Mouse (Mus musculus): ENCODE results near the gene Pacrg. TPM values are rescaled to one million over a fixed set of nuclear protein-coding genes. Genes with fewer than 3 reads are reported as not detected.

The Pacrg gene
- total and polyA plus RNA-seq, 3 experiments = not detected

GRCm38 (mm10) chr17:10483945-10484546, 356.1 kb downstream of the Pacrg start:
- H3K36me3 ChIP-seq (replicated peaks in 1 of 2; ENCODE audit: control insufficient read depth in 1 of 2, insufficient read depth in 1 of 2, low read length in 1 of 2) = no peaks in the 10 kb centered on the region
- H3K27me3 ChIP-seq (replicated peaks) = no peaks in the 10 kb centered on the region
- no peaks in the 10 kb centered on the region for H3K9me3 ChIP-seq (replicated peaks; ENCODE audit: low read length)
- no peaks in the 10 kb centered on the region for H3K79me2 ChIP-seq (replicated peaks; ENCODE audit: control insufficient read depth, extremely low read depth, insufficient read depth, poor library complexity, severe bottlenecking)
- TF ChIP-seq GABPA (IDR thresholded peaks at IDR 0.05; ENCODE audit: insufficient replicate concordance, low read depth, low read length) (no peak), ZKSCAN1 (IDR thresholded peaks at IDR 0.05; ENCODE audit: borderline replicate concordance, low read depth, low read length) (no peak), RAD21 (IDR thresholded peaks at IDR 0.05; ENCODE audit: low read depth, low read length) (no peak), SIN3A (IDR thresholded peaks at IDR 0.05; ENCODE audit: low read length) (no peak), ETS1 (conservative IDR thresholded peaks at IDR 0.05; ENCODE audit: low read depth, low read length) (no peak)
- H3K4me1 ChIP-seq (ENCODE audit: control insufficient read depth in 1 of 2, insufficient read depth in 2 of 2) = 0 out of 4 replicates have a peak, but pooled peaks cover 0 to 3% of the 10 kb centered on the region in 2 experiments
- in situ Hi-C loops (cut with MboI; ENCODE audit: low pct_ligation_motif_present, low pct_unique_long_range_greater_than_20kb, low sequenced_read_pairs) = no loop called here
- no peak for DNase-seq (ENCODE audit: extremely low read depth)
- no peak overlapping the region for H3K9ac ChIP-seq (ENCODE audit: insufficient read depth, low read depth)
- no peak overlapping the region for H3K4me3 ChIP-seq (replicated peaks in 1 of 3; ENCODE audit: low read depth in 2 of 3, low read length in 2 of 3, poor library complexity in 1 of 3)
- dilution Hi-C loops (cut with MboI; ENCODE audit: extremely low pct_ligation_motif_present, extremely low pct_unique_long_range_greater_than_20kb, low sequenced_read_pairs) = no loop called here
- H3K4me2 ChIP-seq (ENCODE audit: insufficient read depth, low read depth, poor library complexity, severe bottlenecking) = no peak overlapping the region
- no peak overlapping the region for H3K27ac ChIP-seq (ENCODE audit: insufficient read depth, low read depth)

GRCm38 (mm10) chr17:10481081-10481480, 359.0 kb downstream of the Pacrg start:
- Histone ChIP-seq H3K4me3 (replicated peaks in 1 of 3; ENCODE audit: low read depth in 2 of 3, low read length in 2 of 3, poor library complexity in 1 of 3) (no peak overlapping the region), H3K4me2 (ENCODE audit: insufficient read depth, low read depth, poor library complexity, severe bottlenecking) (no peak overlapping the region), H3K27me3 (replicated peaks) (no peaks in the 10 kb centered on the region), H3K27ac (ENCODE audit: insufficient read depth, low read depth) (no peak overlapping the region), H3K36me3 (replicated peaks in 1 of 2; ENCODE audit: control insufficient read depth in 1 of 2, insufficient read depth in 1 of 2, low read length in 1 of 2) (no peaks in the 10 kb centered on the region), H3K4me1 (ENCODE audit: control insufficient read depth in 1 of 2, insufficient read depth in 2 of 2) (0 out of 4 replicates have a peak, but pooled peaks cover 0 to 3% of the 10 kb centered on the region in 2 experiments), H3K9ac (ENCODE audit: insufficient read depth, low read depth) (no peak overlapping the region), H3K9me3 (replicated peaks; ENCODE audit: low read length) (no peaks in the 10 kb centered on the region), H3K79me2 (replicated peaks; ENCODE audit: control insufficient read depth, extremely low read depth, insufficient read depth, poor library complexity, severe bottlenecking) (no peaks in the 10 kb centered on the region)
- in situ Hi-C loops (cut with MboI; ENCODE audit: low pct_ligation_motif_present, low pct_unique_long_range_greater_than_20kb, low sequenced_read_pairs) (no loop called here), dilution Hi-C loops (cut with MboI; ENCODE audit: extremely low pct_ligation_motif_present, extremely low pct_unique_long_range_greater_than_20kb, low sequenced_read_pairs) (no loop called here)
- TF ChIP-seq ZNF384 (IDR thresholded peaks at IDR 0.05; ENCODE audit: low read depth, low read length) (no peak), BHLHE40 (IDR thresholded peaks at IDR 0.05; ENCODE audit: low read depth, low read length) (no peak), GABPA (IDR thresholded peaks at IDR 0.05; ENCODE audit: insufficient replicate concordance, low read depth, low read length) (no peak), MAFK (IDR thresholded peaks at IDR 0.05; ENCODE audit: insufficient replicate concordance, low read length) (no peak), ZC3H11A (IDR thresholded peaks at IDR 0.05; ENCODE audit: low read depth, low read length) (no peak), ELF1 (IDR thresholded peaks at IDR 0.05; ENCODE audit: low read depth, low read length) (no peak), E2F4 (IDR thresholded peaks at IDR 0.05; ENCODE audit: insufficient replicate concordance, low read depth, low read length) (no peak), TBP (conservative IDR thresholded peaks at IDR 0.05; ENCODE audit: low read depth, low read length) (no peak), EP300 (IDR thresholded peaks at IDR 0.05; ENCODE audit: low read length) (no peak), RAD21 (IDR thresholded peaks at IDR 0.05; ENCODE audit: low read depth, low read length) (no peak), CTCF (conservative IDR thresholded peaks at IDR 0.05 in 1 of 2, IDR thresholded peaks at IDR 0.05 in 1 of 2; ENCODE audit: low read depth in 2 of 2, low read length in 2 of 2) (no peak), ZKSCAN1 (IDR thresholded peaks at IDR 0.05; ENCODE audit: borderline replicate concordance, low read depth, low read length) (no peak), MYC (IDR thresholded peaks at IDR 0.05; ENCODE audit: low read depth, low read length) (no peak), USF1 (IDR thresholded peaks at IDR 0.05; ENCODE audit: low read depth, low read length) (no peak), PAX5 (IDR thresholded peaks at IDR 0.05; ENCODE audit: low read length) (no peak), TCF12 (IDR thresholded peaks at IDR 0.05; ENCODE audit: low read depth, low read length) (no peak), CHD1 (IDR thresholded peaks at IDR 0.05; ENCODE audit: low read depth, low read length) (no peak), ZMIZ1 (IDR thresholded peaks at IDR 0.05; ENCODE audit: low read depth, low read length) (no peak), SIN3A (IDR thresholded peaks at IDR 0.05; ENCODE audit: low read length) (no peak)
- DNase-seq (ENCODE audit: extremely low read depth) = no peak
